Mouse (Mus musculus): Measurements from ENCODE around the gene Cisd1.
A peak's percentile ranks its signal among the peaks of the same experiment; 100 is the strongest.
"Not testable (repeated sequence)": the region's sequence is repeated elsewhere in the genome, so short reads cannot be mapped to it uniquely, and the experiment has no call there.

Gene Cisd1

GRCm38 (mm10) chr10:71344579-71345143 is at the start of gene Cisd1:
Cisd1 (minus strand) TSS chr10:71344954.
- DNase-seq (ENCODE audit: low spot score in 2 of 2) = peak; percentile 87 to 93

GRCm38 (mm10) chr10:71389311-71389710 is 44.6 kb upstream of the Cisd1 start:
- no peak for DNase-seq (ENCODE audit: low spot score in 2 of 2)

GRCm38 (mm10) chr10:71384159-71385044 is 39.6 kb upstream of the Cisd1 start:
- no peak for DNase-seq (ENCODE audit: low spot score in 2 of 2)

GRCm38 (mm10) chr10:71383552-71383924 is 38.8 kb upstream of the Cisd1 start:
- DNase-seq (ENCODE audit: low spot score in 2 of 2) = not testable (repeated sequence)

- no peak for DNase-seq (ENCODE audit: low spot score in 2 of 2)
Observed at GRCm38 (mm10) chr10:71382858-71383551, 38.3 kb upstream of the Cisd1 start.

GRCm38 (mm10) chr10:71382109-71382508 is 37.4 kb upstream of the Cisd1 start:
- no peak for DNase-seq (ENCODE audit: low spot score in 2 of 2)

- no peak for DNase-seq (ENCODE audit: low spot score in 2 of 2)
Observed at GRCm38 (mm10) chr10:71381471-71382033, 36.8 kb upstream of the Cisd1 start.

- DNase-seq (ENCODE audit: low spot score in 2 of 2) = no peak
Observed at GRCm38 (mm10) chr10:71380406-71380805, 35.7 kb upstream of the Cisd1 start.

- peak in 1 of 2 experiments; percentile 16 for DNase-seq (ENCODE audit: low spot score in 2 of 2)
Observed at GRCm38 (mm10) chr10:71376014-71376413, 31.3 kb upstream of the Cisd1 start.

GRCm38 (mm10) chr10:71373706-71374105 is 29.0 kb upstream of the Cisd1 start:
- DNase-seq (ENCODE audit: low spot score in 2 of 2) = no peak

- DNase-seq (ENCODE audit: low spot score in 2 of 2) = no peak
Observed at GRCm38 (mm10) chr10:71371881-71372280, 27.1 kb upstream of the Cisd1 start.

- DNase-seq (ENCODE audit: low spot score in 2 of 2) = no peak
Observed at GRCm38 (mm10) chr10:71369466-71369865, 24.7 kb upstream of the Cisd1 start.

- DNase-seq (ENCODE audit: low spot score in 2 of 2) = peak in 1 of 2 experiments; percentile 13
Observed at GRCm38 (mm10) chr10:71368128-71368940, 23.6 kb upstream of the Cisd1 start.

GRCm38 (mm10) chr10:71363858-71364257 is 19.1 kb upstream of the Cisd1 start:
- no peak for DNase-seq (ENCODE audit: low spot score in 2 of 2)

- no peak for DNase-seq (ENCODE audit: low spot score in 2 of 2)
Observed at GRCm38 (mm10) chr10:71363440-71363839, 18.7 kb upstream of the Cisd1 start.

- DNase-seq (ENCODE audit: low spot score in 2 of 2) = no peak
Observed at GRCm38 (mm10) chr10:71361836-71362562, 17.2 kb upstream of the Cisd1 start.

- no peak for DNase-seq (ENCODE audit: low spot score in 2 of 2)
Observed at GRCm38 (mm10) chr10:71361044-71361443, 16.3 kb upstream of the Cisd1 start.

- no peak for DNase-seq (ENCODE audit: low spot score in 2 of 2)
Observed at GRCm38 (mm10) chr10:71354947-71355346, 10.2 kb upstream of the Cisd1 start.

GRCm38 (mm10) chr10:71353850-71354249 is 9.1 kb upstream of the Cisd1 start:
- no peak for DNase-seq (ENCODE audit: low spot score in 2 of 2)

GRCm38 (mm10) chr10:71351301-71351700 is 6.5 kb upstream of the Cisd1 start:
- DNase-seq (ENCODE audit: low spot score in 2 of 2) = no peak

- DNase-seq (ENCODE audit: low spot score in 2 of 2) = no peak
Observed at GRCm38 (mm10) chr10:71349290-71349689, 4.5 kb upstream of the Cisd1 start.
